Mouse (Mus musculus) midbrain, embryonic 12.5 days (tissue): Measurements from ENCODE around the gene Rcbtb1. TPM values are rescaled to one million over a fixed set of nuclear protein-coding genes. Genes with fewer than 3 reads are reported as not detected.

Experiments used
- polyA plus RNA-seq: library from polyadenylated mRNA; unstranded; fragments of >200 nt; fragmentation: Nextera tagmentation; extraction: Ambion mirVana; gene quantifications from 2 replicates; pipeline ENCODE4 v1.2.1, GENCODE M21; 2016

Rcbtb1 gene
- polyA plus RNA-seq, 1 experiment from 2014 or later: 122 TPM

Other genes with a start within 250 kb of the Rcbtb1 start
- not detected in 2 replicates for gene 1700129C05Rik, start 58.3 kb upstream of the Rcbtb1 start, polyA plus RNA-seq
- not detected in 2 replicates for gene Gm5142, start 22.5 kb upstream of the Rcbtb1 start, polyA plus RNA-seq
- gene Gm6904, start 59.0 kb downstream of the Rcbtb1 start, polyA plus RNA-seq: not detected in 2 replicates
- gene Phf11a, start 96.3 kb downstream of the Rcbtb1 start, polyA plus RNA-seq: not detected in 2 replicates
- 0.22 and 0.39 TPM in 2 replicates for gene Phf11b, start 140.1 kb downstream of the Rcbtb1 start, polyA plus RNA-seq
- gene Phf11d, start 164.3 kb downstream of the Rcbtb1 start, polyA plus RNA-seq: 0.19 and 0.29 TPM in 2 replicates
- gene Phf11c, start 194.2 kb downstream of the Rcbtb1 start, polyA plus RNA-seq: 0.46 and 0.65 TPM in 2 replicates
- 9.5 and 11.7 TPM in 2 replicates for gene Setdb2, start 239.7 kb downstream of the Rcbtb1 start, polyA plus RNA-seq
- 33.2 and 34.0 TPM in 2 replicates for gene Cab39l, start 239.8 kb downstream of the Rcbtb1 start, polyA plus RNA-seq